Mouse (Mus musculus): ENCODE results near the gene C730034F03Rik. TPM values are rescaled to one million over a fixed set of nuclear protein-coding genes. Genes with fewer than 3 reads are reported as not detected.

The C730034F03Rik gene
- polyA plus RNA-seq, 1 experiment from 2014 or later, result 6.4 TPM

DNA sequence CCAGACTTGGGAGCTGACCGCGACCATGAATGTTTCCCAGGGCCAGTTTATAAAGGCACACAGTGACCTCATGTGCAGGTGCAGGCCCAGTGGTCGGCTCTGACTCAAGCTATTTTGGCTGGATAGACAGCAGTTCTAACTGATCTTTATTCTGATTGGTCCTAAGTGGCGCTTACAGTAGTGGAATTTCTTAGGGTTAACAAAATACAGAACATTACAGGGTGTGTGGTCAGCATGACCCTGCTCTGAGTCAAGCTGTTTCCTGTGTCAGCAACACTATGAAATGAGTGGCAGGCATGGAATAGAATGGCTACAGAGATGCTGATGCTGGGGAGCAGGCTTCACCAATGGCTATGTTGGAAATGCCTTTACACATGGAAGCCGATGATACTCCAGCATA is 6.5 kb downstream of the C730034F03Rik start:
- Histone ChIP-seq H3K27ac (replicated peaks) (no peak overlapping the region), H3K9ac (replicated peaks) (no peak overlapping the region), H3K36me3 (no peaks in the 10 kb centered on the region), H3K4me3 (no peak overlapping the region), H3K9me3 (no peaks in the 10 kb centered on the region), H3K27me3 (no peaks in the 10 kb centered on the region), H3K4me2 (replicated peaks) (no peak overlapping the region), H3K4me1 (peaks cover 4% of the 10 kb centered on the region; the same call in 1 of the 2 replicates)
- 83% methylated on average over 5 of the region's 5 CpGs for WGBS
- no peak for ATAC-seq (replicated peaks)

- no peaks in the 10 kb centered on the region for H3K36me3 ChIP-seq
- no peak overlapping the region for H3K9ac ChIP-seq (replicated peaks)
- H3K4me3 ChIP-seq, result no peak overlapping the region
- no peaks in the 10 kb centered on the region for H3K9me3 ChIP-seq
- no peaks in the 10 kb centered on the region for H3K27me3 ChIP-seq
- no peaks in the 10 kb centered on the region for H3K4me1 ChIP-seq
- no peak for ATAC-seq (replicated peaks)
- WGBS, result 40% methylated on average over 8 of the region's 8 CpGs
- H3K4me2 ChIP-seq (replicated peaks), result no peak overlapping the region
- H3K27ac ChIP-seq (replicated peaks), result no peak overlapping the region
Measured at GRCm38 (mm10) chr15:89442486-89443070, 13.2 kb downstream of the C730034F03Rik start.

DNA sequence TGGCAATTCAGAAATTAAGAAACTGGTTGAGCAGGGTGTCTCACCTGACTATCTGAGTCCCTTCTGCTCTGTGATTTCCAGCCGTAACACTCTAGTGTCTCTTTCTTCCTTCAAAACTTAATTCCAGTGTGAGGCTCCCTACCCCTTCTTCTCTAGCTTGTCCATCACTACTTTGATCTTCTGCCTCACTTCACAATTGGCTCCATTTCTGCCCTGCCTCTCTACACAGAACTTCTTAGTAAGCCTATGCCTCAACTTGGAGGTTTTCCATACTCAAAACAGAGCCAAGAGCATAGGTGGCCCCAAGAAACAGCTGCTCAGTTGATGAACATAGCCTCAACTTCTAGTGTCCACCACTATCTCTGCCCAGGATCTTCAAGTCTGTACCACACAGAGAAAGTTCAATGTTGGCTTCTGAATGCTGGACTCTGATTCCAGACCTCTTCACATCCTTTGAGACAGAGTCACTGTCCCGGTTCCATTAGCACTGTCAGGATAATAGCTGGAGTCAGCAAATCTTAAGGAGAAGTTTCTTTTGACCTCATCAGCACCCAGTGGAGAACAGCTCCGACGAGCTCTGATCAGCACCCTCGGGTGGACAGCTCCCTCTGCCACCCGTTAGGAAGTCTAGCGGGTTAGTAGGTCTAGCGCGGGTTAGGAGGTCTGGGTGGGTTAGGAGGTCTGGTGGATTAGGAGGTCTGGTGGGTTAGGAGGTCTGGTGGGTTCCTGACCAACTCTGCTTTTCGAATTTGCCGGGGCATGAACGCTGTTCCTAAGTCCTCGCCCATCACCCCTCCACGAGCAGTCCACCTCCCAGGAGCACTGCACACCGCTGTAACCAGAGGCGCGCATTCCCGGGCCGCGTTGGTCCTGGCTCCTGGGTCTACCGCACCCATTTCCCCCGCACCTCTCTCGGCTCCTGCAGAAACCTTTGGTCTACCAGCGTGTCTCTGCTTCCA is 23.8 kb downstream of the C730034F03Rik start:
- Histone ChIP-seq H3K4me1 (peaks cover 24% of the 10 kb centered on the region), H3K27me3 (no peaks in the 10 kb centered on the region; the same call in 1 of the 2 replicates), H3K36me3 (peaks cover 19% of the 10 kb centered on the region), H3K4me2 (replicated peaks) (peak overlapping the region; percentile 88), H3K27ac (replicated peaks) (peak overlapping the region; percentile 81), H3K9ac (replicated peaks) (peak overlapping the region; percentile 83), H3K9me3 (no peaks in the 10 kb centered on the region), H3K4me3 (peak overlapping the region; percentile 93)
- WGBS, result 5% methylated on average over 24 of the region's 24 CpGs
- peak; percentile 78 for ATAC-seq (replicated peaks)

- H3K27ac ChIP-seq (replicated peaks), result peak within 1 kb of the TSS; percentile 81
- WGBS, result under 1% methylated on average over 46 of the region's 53 CpGs
- H3K4me2 ChIP-seq (replicated peaks), result peak within 1 kb of the TSS; percentile 88
- peaks cover 27% of the 10 kb centered on the region for H3K36me3 ChIP-seq
- peaks cover 24% of the 10 kb centered on the region for H3K4me1 ChIP-seq
- H3K4me3 ChIP-seq, result peak within 1 kb of the TSS; percentile 93
- peak within 1 kb of the TSS; percentile 83 for H3K9ac ChIP-seq (replicated peaks)
- peak; percentile 80 for ATAC-seq (replicated peaks)
- H3K27me3 ChIP-seq, result no peaks in the 10 kb centered on the region; the same call in 1 of the 2 replicates
- H3K9me3 ChIP-seq, result no peaks in the 10 kb centered on the region
Measured at GRCm38 (mm10) chr15:89453865-89454478, 24.6 kb downstream of the C730034F03Rik start, which contains the start of gene Mapk8ip2. Gene Mapk8ip2 (plus strand): TSS chr15:89453913.

- Histone ChIP-seq H3K36me3 (peaks cover 34% of the 10 kb centered on the region), H3K4me1 (peaks cover 24% of the 10 kb centered on the region), H3K4me2 (replicated peaks) (peak overlapping the region; percentile 88), H3K9me3 (no peaks in the 10 kb centered on the region), H3K27me3 (no peaks in the 10 kb centered on the region; the same call in 1 of the 2 replicates), H3K4me3 (peak overlapping the region; percentile 93), H3K27ac (replicated peaks) (peak overlapping the region; percentile 81; the same call in 1 of the 2 replicates), H3K9ac (replicated peaks) (peak overlapping the region; percentile 83)
- ATAC-seq (replicated peaks), result peak; percentile 49
- 9% methylated on average over 5 of the region's 6 CpGs for WGBS
Measured at GRCm38 (mm10) chr15:89454857-89455256, 25.5 kb downstream of the C730034F03Rik start.

GRCm38 (mm10) chr15:89455642-89456041 is 26.3 kb downstream of the C730034F03Rik start:
- Histone ChIP-seq H3K9me3 (no peaks in the 10 kb centered on the region), H3K4me3 (peak overlapping the region; percentile 93), H3K36me3 (peaks cover 41% of the 10 kb centered on the region), H3K4me1 (peaks cover 24% of the 10 kb centered on the region), H3K9ac (replicated peaks) (peak overlapping the region; percentile 83), H3K4me2 (replicated peaks) (peak overlapping the region; percentile 88), H3K27me3 (no peaks in the 10 kb centered on the region; the same call in 1 of the 2 replicates), H3K27ac (replicated peaks) (no peak overlapping the region)
- no peak for ATAC-seq (replicated peaks)
- 76% methylated on average over 6 of the region's 6 CpGs for WGBS

GRCm38 (mm10) chr15:89458942-89459341 is 29.6 kb downstream of the C730034F03Rik start:
- no peak for ATAC-seq (replicated peaks)
- no peaks in the 10 kb centered on the region for H3K9me3 ChIP-seq
- H3K36me3 ChIP-seq, result peaks cover 73% of the 10 kb centered on the region
- H3K27ac ChIP-seq (replicated peaks), result no peak overlapping the region
- peaks cover 16% of the 10 kb centered on the region for H3K4me1 ChIP-seq
- no peaks in the 10 kb centered on the region for H3K27me3 ChIP-seq
- H3K4me3 ChIP-seq, result no peak overlapping the region
- H3K9ac ChIP-seq (replicated peaks), result no peak overlapping the region
- 96% methylated on average over 15 of the region's 15 CpGs for WGBS
- no peak overlapping the region for H3K4me2 ChIP-seq (replicated peaks)

GRCm38 (mm10) chr15:89459821-89460220 is 30.4 kb downstream of the C730034F03Rik start:
- H3K4me2 ChIP-seq (replicated peaks), result no peak overlapping the region
- H3K27ac ChIP-seq (replicated peaks), result no peak overlapping the region
- H3K4me1 ChIP-seq, result peaks cover 13% of the 10 kb centered on the region
- H3K36me3 ChIP-seq, result peaks cover 78% of the 10 kb centered on the region
- WGBS, result 92% methylated on average over 7 of the region's 7 CpGs
- H3K27me3 ChIP-seq, result no peaks in the 10 kb centered on the region
- no peaks in the 10 kb centered on the region for H3K9me3 ChIP-seq
- H3K4me3 ChIP-seq, result no peak overlapping the region
- no peak overlapping the region for H3K9ac ChIP-seq (replicated peaks)
- no peak for ATAC-seq (replicated peaks)

- WGBS, result 86% methylated on average over 10 of the region's 10 CpGs
- H3K36me3 ChIP-seq, result peaks cover 78% of the 10 kb centered on the region
- ATAC-seq (replicated peaks), result no peak
Measured at GRCm38 (mm10) chr15:89460298-89460697, 30.9 kb downstream of the C730034F03Rik start.

GRCm38 (mm10) chr15:89461321-89461720 is 31.9 kb downstream of the C730034F03Rik start:
- Histone ChIP-seq H3K4me1 (no peaks in the 10 kb centered on the region), H3K36me3 (peaks cover 78% of the 10 kb centered on the region), H3K27me3 (no peaks in the 10 kb centered on the region), H3K9me3 (no peaks in the 10 kb centered on the region), H3K9ac (replicated peaks) (no peak overlapping the region), H3K4me2 (replicated peaks) (no peak overlapping the region), H3K4me3 (no peak overlapping the region), H3K27ac (replicated peaks) (no peak overlapping the region)
- ATAC-seq (replicated peaks), result no peak
- 87% methylated on average over 15 of the region's 15 CpGs for WGBS

More at GRCm38 (mm10) chr15:89460298-89460697, 30.9 kb downstream of the C730034F03Rik start:
- Histone ChIP-seq H3K9me3 (no peaks in the 10 kb centered on the region), H3K4me3 (no peak overlapping the region), H3K4me2 (replicated peaks) (no peak overlapping the region), H3K27ac (replicated peaks) (no peak overlapping the region), H3K27me3 (no peaks in the 10 kb centered on the region), H3K9ac (replicated peaks) (no peak overlapping the region), H3K4me1 (peaks cover 8% of the 10 kb centered on the region)

DNA sequence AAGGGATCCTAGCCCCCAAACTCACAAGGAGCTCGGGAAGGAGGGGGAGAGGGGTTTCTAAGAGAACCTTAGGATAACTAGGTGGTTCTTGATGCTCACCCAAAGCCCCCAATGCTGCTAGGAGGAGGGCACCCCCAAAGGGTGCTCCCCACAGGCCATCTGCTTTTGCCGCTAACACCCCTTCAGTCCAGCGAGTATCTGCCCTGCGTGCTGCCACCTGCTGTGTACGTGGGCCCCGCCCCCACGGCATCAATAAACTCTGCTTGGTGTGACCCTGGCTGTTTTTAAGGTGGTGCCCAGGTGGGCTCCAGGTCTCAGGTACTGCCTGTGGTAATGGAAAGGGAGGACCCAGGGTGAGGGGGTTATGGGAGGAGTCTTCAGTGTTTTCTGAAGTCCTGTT is 32.8 kb downstream of the C730034F03Rik start:
- Histone ChIP-seq H3K9me3 (no peaks in the 10 kb centered on the region), H3K27ac (replicated peaks) (no peak overlapping the region), H3K27me3 (no peaks in the 10 kb centered on the region), H3K36me3 (peaks cover 69% of the 10 kb centered on the region), H3K4me1 (no peaks in the 10 kb centered on the region), H3K4me2 (replicated peaks) (no peak overlapping the region), H3K9ac (replicated peaks) (no peak overlapping the region), H3K4me3 (no peak overlapping the region)
- 82% methylated on average over 7 of the region's 7 CpGs for WGBS
- no peak for ATAC-seq (replicated peaks)
